Mouse (Mus musculus): Measurements from ENCODE around the gene Wnk4. TPM values are rescaled to one million over a fixed set of nuclear protein-coding genes. Genes with fewer than 3 reads are reported as not detected.

Gene Wnk4
- 10 to 100 TPM; 18.5 to 19.8 TPM for total RNA-seq (2021)

DNA sequence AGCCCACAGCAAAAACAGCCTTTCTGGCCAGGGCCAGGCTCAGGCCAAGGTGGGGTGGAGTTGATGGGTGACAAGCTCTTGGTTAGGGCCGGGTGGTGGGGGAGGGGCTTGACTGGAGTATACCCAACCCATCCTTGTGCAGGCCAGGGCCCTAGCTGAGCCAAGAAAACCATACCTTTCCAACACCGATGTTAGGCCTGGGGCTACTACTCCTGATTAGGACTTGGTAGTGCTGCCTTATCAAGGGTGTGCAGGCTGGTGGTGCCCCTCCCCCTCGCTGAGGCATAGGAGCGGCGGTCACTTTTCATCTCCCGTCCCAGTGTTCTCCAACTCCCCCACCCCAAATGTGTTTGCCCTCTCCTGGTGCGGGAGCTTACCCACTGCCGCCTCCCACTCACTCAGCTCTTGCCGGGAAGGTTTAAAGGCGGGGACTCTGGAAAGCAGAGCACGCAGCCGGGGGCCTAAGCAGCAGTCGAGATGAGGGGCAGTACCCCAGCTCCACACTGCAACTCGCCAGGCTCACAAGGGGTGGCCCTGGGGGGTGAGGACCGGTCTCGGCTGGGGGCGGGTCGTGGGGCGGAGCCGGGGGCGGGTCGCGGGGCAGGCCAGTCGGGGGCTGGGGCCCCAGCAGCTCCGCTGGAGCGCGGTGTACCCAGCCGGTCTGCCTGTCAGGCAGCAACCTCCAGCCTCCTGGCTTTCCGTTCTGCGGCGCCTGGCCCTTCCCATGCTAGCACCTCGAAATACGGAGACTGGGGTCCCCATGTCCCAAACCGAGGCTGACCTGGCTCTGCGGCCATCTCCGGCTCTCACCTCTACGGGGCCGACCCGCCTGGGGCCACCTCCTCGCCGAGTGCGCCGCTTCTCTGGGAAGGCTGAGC, at the start of gene Wnk4:
Gene Wnk4, plus strand, starts transcription at position 620 of the 878 bp plus-strand sequence.
- intact Hi-C loops (cut with DNase I) = no loop called here
- DNase-seq = peak; percentile 70 to 80

GRCm38 (mm10) chr11:101211970-101212369, 48.4 kb upstream of the Wnk4 start:
- peak in 1 of 2 experiments; percentile 16 for DNase-seq
- intact Hi-C loops (cut with DNase I) = loop anchor here (1.0 to 5.0 kb wide), 3 partner anchors 36 to 185 kb away; partner anchors contain the start of gene Becn1

DNA sequence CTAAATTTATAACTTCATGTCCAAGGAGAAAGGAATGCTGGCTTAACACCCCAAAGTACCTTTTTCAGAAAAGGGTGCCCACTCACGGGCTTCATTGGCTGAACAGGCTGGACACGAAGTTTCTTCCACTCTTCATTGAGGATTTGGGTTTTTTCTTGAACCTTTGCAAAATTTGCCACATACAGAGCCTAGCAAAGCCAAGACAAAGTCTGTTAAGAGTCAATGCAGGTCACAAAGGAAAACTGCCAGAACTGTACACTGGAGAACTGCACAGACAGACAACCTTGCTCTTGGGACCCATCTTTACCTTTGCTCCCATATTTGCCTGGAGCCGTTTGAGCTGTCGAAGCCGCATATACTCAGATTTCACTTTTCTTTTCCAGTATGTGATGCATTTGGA, 43.4 kb upstream of the Wnk4 start:
- intact Hi-C loops (cut with DNase I) = no loop called here
- no peak for DNase-seq

- intact Hi-C loops (cut with DNase I) = no loop called here
- DNase-seq = no peak
Measured at GRCm38 (mm10) chr11:101218436-101219055, 41.8 kb upstream of the Wnk4 start.

GRCm38 (mm10) chr11:101220853-101221252, 39.5 kb upstream of the Wnk4 start:
- DNase-seq = no peak
- intact Hi-C loops (cut with DNase I) = no loop called here

GRCm38 (mm10) chr11:101221306-101221986, 38.9 kb upstream of the Wnk4 start:
- intact Hi-C loops (cut with DNase I) = no loop called here
- DNase-seq = no peak

GRCm38 (mm10) chr11:101224337-101224736, 36.0 kb upstream of the Wnk4 start:
- intact Hi-C loops (cut with DNase I) = no loop called here
- DNase-seq = no peak

- intact Hi-C loops (cut with DNase I) = no loop called here
- DNase-seq = no peak
Measured at GRCm38 (mm10) chr11:101225331-101226064, 34.9 kb upstream of the Wnk4 start.

- peak; percentile 94 to 95 for DNase-seq
- intact Hi-C loops (cut with DNase I) = no loop called here
Measured at GRCm38 (mm10) chr11:101226065-101226701, 34.2 kb upstream of the Wnk4 start, which contains the start of gene Ezh1. Ezh1 (minus strand) TSS chr11:101226463.

GRCm38 (mm10) chr11:101229361-101229900, 30.9 kb upstream of the Wnk4 start:
- DNase-seq = peak; percentile 56 to 59
- intact Hi-C loops (cut with DNase I) = no loop called here

DNA sequence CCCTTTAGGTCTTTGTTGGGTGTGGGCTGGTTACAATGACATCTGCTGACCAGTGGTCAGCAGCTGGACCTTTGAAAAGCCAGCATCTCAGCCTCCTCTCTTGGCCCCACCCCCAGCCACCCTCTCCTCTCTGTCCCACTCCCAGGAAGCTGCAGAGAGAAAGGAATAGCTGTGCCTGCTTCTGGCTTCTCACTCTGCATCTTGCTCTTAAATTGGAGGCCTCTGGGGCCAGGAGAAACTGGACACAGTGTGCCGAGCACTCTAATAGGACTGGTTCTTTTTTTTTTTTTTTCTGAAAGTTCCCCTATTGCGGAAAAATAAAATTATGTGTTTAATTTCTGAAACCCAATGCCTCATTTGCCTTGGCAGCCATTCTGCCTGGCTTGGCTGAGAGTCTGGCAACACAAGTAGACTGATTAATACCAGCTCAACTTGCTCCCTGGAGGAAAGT, 30.3 kb upstream of the Wnk4 start:
- intact Hi-C loops (cut with DNase I) = no loop called here

DNA sequence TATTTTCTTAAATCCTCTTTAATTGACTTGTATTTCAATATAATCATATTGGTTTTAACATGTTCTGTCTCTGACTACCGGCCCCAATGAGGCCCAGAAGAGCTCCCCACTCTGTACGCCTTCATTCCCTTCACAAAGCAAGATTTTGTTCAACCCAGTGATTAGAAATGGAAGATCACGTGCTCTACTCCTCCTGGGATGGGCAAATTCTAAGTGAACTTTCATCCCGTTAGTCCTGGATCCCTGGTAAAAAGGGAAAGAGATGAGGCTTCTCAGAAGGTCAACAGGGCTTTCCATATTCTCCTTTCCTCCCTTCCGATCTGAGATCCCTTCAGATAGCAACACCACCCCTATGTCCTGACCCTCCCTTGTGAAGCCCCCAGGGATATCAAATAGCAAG, 29.8 kb upstream of the Wnk4 start:
- intact Hi-C loops (cut with DNase I) = no loop called here
- DNase-seq = no peak

More for the DNA sequence above, 30.3 kb upstream of the Wnk4 start:
- DNase-seq = peak; percentile 60 to 61

- DNase-seq = peak; percentile 78 to 82
- intact Hi-C loops (cut with DNase I) = loop anchor here (1.0 kb wide), 1 partner anchor 16 kb away; no protein-coding TSS in a partner anchor
Measured at GRCm38 (mm10) chr11:101230991-101231871, 29.1 kb upstream of the Wnk4 start.

- intact Hi-C loops (cut with DNase I) = no loop called here
- DNase-seq = peak; percentile 60 to 78
Measured at GRCm38 (mm10) chr11:101232010-101232839, 28.1 kb upstream of the Wnk4 start.

DNA sequence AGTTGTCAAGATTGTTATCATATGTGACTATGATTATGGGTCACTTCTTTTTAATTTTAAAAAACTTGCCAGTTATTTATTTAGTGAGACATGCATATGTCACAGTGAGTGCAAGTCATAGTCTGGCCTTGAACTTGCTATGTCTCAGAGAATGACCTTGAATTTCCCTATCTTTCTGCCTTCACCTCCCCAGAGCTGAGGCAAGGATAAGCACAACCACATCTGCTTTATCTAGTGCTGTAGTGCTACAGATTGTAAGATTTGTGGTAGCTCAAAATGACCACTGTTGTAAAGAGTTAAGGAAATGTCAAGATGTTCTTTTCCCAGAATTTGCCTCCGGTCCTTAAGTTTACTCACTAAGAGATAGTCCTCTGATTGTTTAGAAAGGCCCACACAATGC, 27.1 kb upstream of the Wnk4 start:
- no peak for DNase-seq
- intact Hi-C loops (cut with DNase I) = no loop called here

- intact Hi-C loops (cut with DNase I) = no loop called here
Measured at GRCm38 (mm10) chr11:101234124-101234523, 26.2 kb upstream of the Wnk4 start.

GRCm38 (mm10) chr11:101235429-101235828, 24.9 kb upstream of the Wnk4 start:
- DNase-seq = no peak
- intact Hi-C loops (cut with DNase I) = no loop called here

More at GRCm38 (mm10) chr11:101234124-101234523, 26.2 kb upstream of the Wnk4 start:
- DNase-seq = no peak

GRCm38 (mm10) chr11:101236782-101237181, 23.6 kb upstream of the Wnk4 start:
- intact Hi-C loops (cut with DNase I) = no loop called here

More at GRCm38 (mm10) chr11:101236782-101237181, 23.6 kb upstream of the Wnk4 start:
- no peak for DNase-seq
